13 mouse cellular contexts compared by ENCODE assay signal in the genomic region with DNA sequence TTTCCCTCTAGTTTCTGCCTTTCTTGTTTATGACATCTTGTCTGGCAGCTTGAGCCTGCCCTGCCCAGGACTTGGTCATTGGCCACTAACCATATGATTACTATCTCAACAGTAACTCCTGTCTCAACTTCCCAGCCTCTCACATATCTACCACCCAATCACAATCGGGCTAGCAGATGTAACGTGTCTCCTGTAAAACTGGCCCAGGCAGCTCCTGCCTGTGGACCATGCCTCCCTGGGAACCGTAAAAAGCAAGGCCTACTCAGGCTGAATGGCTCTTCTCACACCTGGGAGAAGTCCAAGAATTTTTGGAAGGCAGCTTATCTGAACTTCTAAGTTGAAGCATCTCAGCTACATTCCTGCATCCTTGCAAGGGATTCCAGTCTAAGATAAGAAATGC. TPM values are rescaled to one million over a fixed set of nuclear protein-coding genes. Genes with fewer than 3 reads are reported as not detected.
A peak's percentile ranks its signal among the peaks of the same experiment; 100 is the strongest.
DNase-seq lines count a peak whose midpoint lies in the region; ATAC-seq and TF ChIP-seq lines count a peak whose summit lies in the region.
"Had no signal": no experiment of that assay in that cellular context is flagged by ENCODE, and none has a peak within 500 bp of the region (broad histone marks: within the 10 kb centered on the region; RNA-seq: fewer than 3 reads in every experiment).

No protein-coding gene starts in this region.

- no peak for ATAC-seq in heart, embryonic 14.5 days (ENCODE audit: insufficient number of reproducible peaks, insufficient read depth, low FRiP score, low read depth)
- ATAC-seq: forebrain, embryonic 16.5 days had no signal

- no peak for TF ChIP-seq CTCF in heart, adult 2 months (IDR thresholded peaks at IDR 0.05)

- H3K79me2 ChIP-seq in heart, adult 2 months (replicated peaks; ENCODE audit: control insufficient read depth, insufficient read depth, low read length): no peaks in the 10 kb centered on the region

- TF ChIP-seq EP300 in heart, adult 2 months (IDR thresholded peaks at IDR 0.05; ENCODE audit: insufficient read depth, low read depth, low read length): no peak

- no peak overlapping the region for H3K9ac ChIP-seq in heart, embryonic 14.5 days (ENCODE audit: low read length)
- H3K9ac ChIP-seq in heart, adult 2 months (ENCODE audit: low read depth, low read length): no peak overlapping the region
- H3K9ac ChIP-seq: embryonic facial prominence, embryonic 15.5 days; hindbrain, embryonic 15.5 days had no signal

- no peak overlapping the region for H3K4me2 ChIP-seq in heart, embryonic 14.5 days (ENCODE audit: low read length)
- H3K4me2 ChIP-seq: embryonic facial prominence, embryonic 15.5 days; hindbrain, embryonic 15.5 days had no signal

- intact Hi-C loops in heart, adult 2 months (cut with DNase I): no loop called here

- TF ChIP-seq POLR2A in heart, adult 2 months (IDR thresholded peaks at IDR 0.05; ENCODE audit: insufficient read depth, low read depth, low read length): no peak

- no peak overlapping the region for H3K4me3 ChIP-seq in heart, embryonic 14.5 days (ENCODE audit: control insufficient read depth in 1 of 2, insufficient read depth in 1 of 2, low read depth in 1 of 2, low read length in 2 of 2)
- H3K4me3 ChIP-seq in heart, adult 2 months: no peak overlapping the region
- H3K4me3 ChIP-seq: embryonic facial prominence, embryonic 15.5 days; hindbrain, embryonic 15.5 days had no signal

- no peaks in the 10 kb centered on the region for H3K27me3 ChIP-seq in heart, embryonic 14.5 days (ENCODE audit: control insufficient read depth, insufficient read depth, low read length)
- H3K27me3 ChIP-seq in heart, adult 2 months (ENCODE audit: control insufficient read depth, insufficient read depth, low read length): no peaks in the 10 kb centered on the region
- H3K27me3 ChIP-seq: embryonic facial prominence, embryonic 15.5 days; hindbrain, embryonic 15.5 days had no signal

- H3K9me3 ChIP-seq in heart, embryonic 14.5 days (ENCODE audit: control insufficient read depth, low read length): no peaks in the 10 kb centered on the region
- H3K9me3 ChIP-seq: embryonic facial prominence, embryonic 15.5 days; hindbrain, embryonic 15.5 days had no signal

- no peaks in the 10 kb centered on the region for H3K36me3 ChIP-seq in heart, embryonic 14.5 days (ENCODE audit: control insufficient read depth, insufficient read depth, low read length)
- H3K36me3 ChIP-seq in heart, adult 2 months (ENCODE audit: control insufficient read depth, insufficient read depth, low read length): no peaks in the 10 kb centered on the region
- H3K36me3 ChIP-seq: embryonic facial prominence, embryonic 15.5 days; hindbrain, embryonic 15.5 days had no signal

- no peak for DNase-seq in heart, adult 2 months
- DNase-seq in urinary bladder, postnatal 25 days (ENCODE audit: low spot score): peak; percentile 29
- DNase-seq in urinary bladder, adult 2 months (ENCODE audit: low spot score): no peak
- peak; percentile 37 for DNase-seq in lung, postnatal 14 days
- no peak for DNase-seq in spleen, adult 18-20 months
- no peak for DNase-seq in cerebellum, adult 11-12 months
- no peak for DNase-seq in ovary, adult 18-20 months (ENCODE audit: low spot score)
- DNase-seq: cerebellum, postnatal 36 days; layer of hippocampus, adult 9-11 months had no signal

- WGBS in heart, embryonic 14.5 days: 34% methylated on average over 3 of the region's 3 CpGs
- WGBS in heart, adult 2 months: 32% methylated on average over 3 of the region's 3 CpGs

- peak overlapping the region; percentile 2 to 25; a peak in 1 of 4 replicates for H3K27ac ChIP-seq in heart, embryonic 14.5 days (replicated peaks in 1 of 2; ENCODE audit: control insufficient read depth in 1 of 2, insufficient read depth in 1 of 2, low read depth in 2 of 2, low read length in 2 of 2)
- no peak overlapping the region for H3K27ac ChIP-seq in heart, adult 2 months
- H3K27ac ChIP-seq: embryonic facial prominence, embryonic 15.5 days; hindbrain, embryonic 15.5 days had no signal

- H3K4me1 ChIP-seq in heart, embryonic 14.5 days (ENCODE audit: control insufficient read depth in 2 of 2, insufficient read depth in 2 of 2, low read length in 2 of 2): peaks cover 13 to 19% of the 10 kb centered on the region in 2 experiments
- peaks cover 3% of the 10 kb centered on the region for H3K4me1 ChIP-seq in heart, adult 2 months (ENCODE audit: control insufficient read depth, insufficient read depth, low read length)
- H3K4me1 ChIP-seq: hindbrain, embryonic 15.5 days had no signal

RNA-seq across cellular contexts. Expression of gene Trp53bp2, which starts 10.2 kb away (rescaled TPM):
- polyA plus RNA-seq in heart, embryonic 14.5 days (2014; fragmentation: Nextera tagmentation; extraction: Ambion mirVana): 14.4 and 16.9 TPM in 2 replicates
- total RNA-seq in heart, adult 2 months (2021): 10 to 100 TPM in 1 of 2 experiments, 1 to 10 TPM in 1; 8.4 to 11.4 TPM
- polyA plus RNA-seq in heart, adult 2 months (2012; rRNA removed): 9.3 and 11.7 TPM in 2 replicates
- 8.4 and 12.0 TPM in 2 replicates for polyA plus RNA-seq in urinary bladder, adult 2 months (2012; rRNA removed)

RNA-seq across cellular contexts. Expression of gene Fbxo28, which starts 57.4 kb away (rescaled TPM):
- 17.2 and 18.4 TPM in 2 replicates for polyA plus RNA-seq in heart, embryonic 14.5 days (2014; fragmentation: Nextera tagmentation; extraction: Ambion mirVana)
- total RNA-seq in heart, adult 2 months (2021): 10 to 100 TPM; 20.4 to 20.9 TPM
- polyA plus RNA-seq in heart, adult 2 months (2012; rRNA removed): 7.1 and 10.8 TPM in 2 replicates
- 13.9 and 15.9 TPM in 2 replicates for polyA plus RNA-seq in urinary bladder, adult 2 months (2012; rRNA removed)

Comparison
In these comparisons a context has a peak if more than half of its experiments do, and no peak if none do; other contexts are left out.
1. DNase-seq: peak in urinary bladder, postnatal 25 days (single experiment) and lung, postnatal 14 days (single experiment); none in heart, adult 2 months (0 of 2), urinary bladder, adult 2 months (single experiment), spleen, adult 18-20 months (0 of 2), cerebellum, adult 11-12 months (single experiment) and ovary, adult 18-20 months (single experiment).